Mouse (Mus musculus) neural tube, embryonic 12.5 days (tissue): ENCODE measurements around the gene Garnl3. TPM values are rescaled to one million over a fixed set of nuclear protein-coding genes. Genes with fewer than 3 reads are reported as not detected.

Experiments used
- ATAC-seq: fragments of 200-750 bp; cut with Nextera tagmentation; 2 replicates; pipeline ENCODE4 v1.8.0; 2017; ENCODE audit warnings: low read depth, mild to moderate bottlenecking, moderate TSS enrichment, moderate library complexity; ENCODE audit not compliant: low FRiP score
- H3K27ac ChIP-seq: fragments of 300-500 bp; sonication (generic); 2 replicates; pipeline ENCODE4 v1.5.1; 2016
- H3K27me3 ChIP-seq: fragments of 300-500 bp; sonication (generic); replicated peaks from 2 replicates; pipeline ENCODE4 v1.6.1; 2016; ENCODE audit warnings: mild to moderate bottlenecking
- H3K36me3 ChIP-seq: fragments of 300-500 bp; sonication (generic); 2 replicates; pipeline ENCODE4 v1.6.1; 2016; ENCODE audit warnings: mild to moderate bottlenecking
- H3K4me1 ChIP-seq: fragments of 300-500 bp; sonication (generic); 2 replicates; pipeline ENCODE4 v1.6.1; 2016
- H3K4me2 ChIP-seq: fragments of 300-500 bp; sonication (generic); replicated peaks from 2 replicates; pipeline ENCODE4 v1.6.1; 2016; ENCODE audit warnings: mild to moderate bottlenecking
- H3K4me3 ChIP-seq: fragments of 300-500 bp; sonication (generic); 2 replicates; pipeline ENCODE4 v1.5.1; 2016
- H3K9ac ChIP-seq: fragments of 300-500 bp; sonication (generic); 2 replicates; pipeline ENCODE4 v1.6.1; 2016; ENCODE audit warnings: mild to moderate bottlenecking
- H3K9me3 ChIP-seq: fragments of 300-500 bp; sonication (generic); 2 replicates; pipeline ENCODE4 v1.6.1; 2016; ENCODE audit warnings: mild to moderate bottlenecking
- WGBS: fragments of 180-500 bp; shearing (Covaris S2); methylation state at CpG from one replicate; pipeline ENCODE4 v1.1.7; 2016; 5-methylcytosine and 5-hydroxymethylcytosine counted together
- polyA plus RNA-seq: library from polyadenylated mRNA; unstranded; fragments of >200 nt; fragmentation: Nextera tagmentation; extraction: Ambion mirVana; gene quantifications from 2 replicates; pipeline ENCODE4 v1.2.1, GENCODE M21; 2016

Garnl3 gene
- 18.0 and 23.3 TPM in 2 replicates for polyA plus RNA-seq

DNA sequence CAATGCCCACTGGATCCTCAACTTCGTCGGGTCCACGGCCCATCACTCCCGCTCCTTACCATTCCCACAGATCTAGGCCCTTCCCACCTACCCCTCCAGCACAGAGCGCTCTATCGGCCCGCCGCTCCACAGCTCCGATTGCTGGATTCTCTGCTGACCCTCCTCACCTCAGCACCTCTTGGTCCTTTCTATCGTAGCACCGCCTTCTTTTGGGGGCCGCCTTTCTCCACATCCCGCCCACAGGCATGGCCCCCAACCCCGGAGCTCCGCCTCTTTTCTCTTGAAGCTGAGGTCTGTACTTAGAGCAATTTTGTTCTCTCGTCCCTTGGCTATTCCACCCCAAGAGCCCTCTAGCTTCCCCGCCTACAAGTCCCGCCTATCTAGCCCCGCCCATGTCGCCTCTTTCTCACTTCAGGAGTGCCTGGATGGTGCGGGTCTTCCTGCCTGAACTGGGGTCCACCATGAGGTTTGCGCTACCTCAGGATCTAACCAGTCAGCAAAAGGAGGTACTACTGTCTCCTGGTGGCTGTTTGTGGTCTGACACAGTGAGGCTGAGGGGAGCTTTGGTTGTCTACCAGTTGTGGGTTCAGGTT is at the start of gene Garnl3:
Gene Garnl3, minus strand, starts transcription at position 155 of the 593 bp plus-strand sequence.
- Histone ChIP-seq H3K9me3 (no peaks in the 10 kb centered on the region), H3K4me1 (peaks cover 18% of the 10 kb centered on the region), H3K27me3 (peaks cover 31% of the 10 kb centered on the region), H3K36me3 (peaks cover 3% of the 10 kb centered on the region; the same call in 1 of the 2 replicates), H3K9ac (peak within 1 kb of the TSS; percentile 79; the same call in 1 of the 2 replicates), H3K27ac (no peak within 1 kb of the TSS), H3K4me2 (peak within 1 kb of the TSS; percentile 98), H3K4me3 (peak within 1 kb of the TSS; percentile 60)
- peak; percentile 62 for ATAC-seq
- WGBS = under 1% methylated on average over 22 of the region's 22 CpGs

DNA sequence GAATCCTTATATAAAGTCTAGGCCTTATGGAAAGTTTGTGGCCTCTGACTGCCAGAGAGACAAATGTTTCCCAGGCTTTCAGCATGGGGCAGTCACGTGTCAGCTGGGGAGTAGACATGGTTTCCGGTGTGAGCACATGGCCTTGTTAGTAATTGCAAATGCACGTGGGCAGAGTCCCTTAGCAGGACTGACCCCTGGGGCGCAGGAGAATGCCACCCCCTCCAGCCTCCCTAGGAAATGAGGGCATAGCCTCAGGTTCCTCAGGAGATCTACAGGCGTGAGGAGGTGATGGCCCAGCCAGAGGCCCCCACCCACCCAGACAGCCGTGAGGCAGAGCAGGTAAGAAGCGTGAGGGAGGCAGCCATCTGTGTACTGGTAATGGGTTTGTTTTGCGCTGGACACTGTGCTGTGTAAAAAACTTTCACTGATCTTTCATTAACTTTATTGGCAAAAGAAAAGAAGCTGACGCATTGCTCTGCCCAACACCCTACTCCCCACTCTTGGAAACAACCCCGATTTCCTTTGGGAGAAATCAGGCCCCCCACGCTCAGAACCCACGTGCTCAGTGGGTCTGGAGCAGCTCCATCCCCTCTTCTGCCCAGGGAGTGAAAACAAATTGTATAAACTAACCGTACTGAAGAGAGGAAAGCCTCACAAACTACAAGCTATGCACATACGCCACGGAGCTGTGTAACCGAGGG is 48.6 kb upstream of the Garnl3 start:
- no peaks in the 10 kb centered on the region for H3K27me3 ChIP-seq
- H3K4me2 ChIP-seq = no peak overlapping the region
- H3K27ac ChIP-seq = no peak overlapping the region
- WGBS = 52% methylated on average over 16 of the region's 16 CpGs
- ATAC-seq = no peak; the same call in 1 of the 2 replicates
- no peak overlapping the region for H3K4me3 ChIP-seq
- H3K4me1 ChIP-seq = peaks cover 30% of the 10 kb centered on the region
- no peaks in the 10 kb centered on the region for H3K36me3 ChIP-seq
- no peaks in the 10 kb centered on the region for H3K9me3 ChIP-seq
- no peak overlapping the region for H3K9ac ChIP-seq

DNA sequence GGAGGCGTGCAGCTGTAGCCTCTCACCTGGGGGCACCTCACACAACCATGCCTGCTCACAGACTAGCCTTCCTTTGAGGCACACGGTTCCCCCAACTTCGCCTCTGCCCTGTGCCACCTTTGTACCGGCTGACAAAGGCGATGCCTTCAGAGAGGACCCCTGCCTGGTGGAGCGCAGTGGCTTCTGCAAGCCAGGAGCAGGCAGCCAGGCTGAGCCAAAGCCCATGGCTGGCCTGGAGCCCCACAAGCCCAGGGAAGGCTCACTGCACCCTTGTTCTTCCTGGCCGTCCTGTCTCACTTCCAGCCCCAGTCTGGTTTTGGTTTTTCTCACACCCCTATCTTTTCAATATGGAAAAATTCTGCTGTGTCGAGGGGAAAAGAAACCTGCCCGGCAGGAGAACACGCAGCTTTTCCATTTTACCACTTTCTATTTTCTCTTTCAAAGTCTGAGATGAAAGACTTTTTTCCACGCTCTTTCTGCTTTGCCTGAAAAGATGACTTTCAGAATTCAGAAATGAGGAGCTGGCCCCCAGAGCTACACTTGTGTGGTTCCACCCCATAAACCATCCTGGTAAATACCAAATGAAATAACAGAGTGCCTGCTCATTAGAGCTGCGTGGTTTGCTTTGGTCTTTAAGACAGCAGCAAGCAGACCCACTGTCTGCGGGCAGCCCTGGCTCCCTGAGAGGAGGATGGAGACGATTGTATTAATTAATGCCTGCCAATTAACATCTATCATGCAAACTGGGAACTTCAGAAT is 47.9 kb upstream of the Garnl3 start:
- Histone ChIP-seq H3K9me3 (no peaks in the 10 kb centered on the region), H3K9ac (no peak overlapping the region), H3K27me3 (no peaks in the 10 kb centered on the region), H3K4me1 (peaks cover 30% of the 10 kb centered on the region), H3K4me2 (no peak overlapping the region), H3K27ac (no peak overlapping the region), H3K4me3 (no peak overlapping the region), H3K36me3 (no peaks in the 10 kb centered on the region)
- ATAC-seq = no peak
- WGBS = 52% methylated on average over 14 of the region's 14 CpGs

DNA sequence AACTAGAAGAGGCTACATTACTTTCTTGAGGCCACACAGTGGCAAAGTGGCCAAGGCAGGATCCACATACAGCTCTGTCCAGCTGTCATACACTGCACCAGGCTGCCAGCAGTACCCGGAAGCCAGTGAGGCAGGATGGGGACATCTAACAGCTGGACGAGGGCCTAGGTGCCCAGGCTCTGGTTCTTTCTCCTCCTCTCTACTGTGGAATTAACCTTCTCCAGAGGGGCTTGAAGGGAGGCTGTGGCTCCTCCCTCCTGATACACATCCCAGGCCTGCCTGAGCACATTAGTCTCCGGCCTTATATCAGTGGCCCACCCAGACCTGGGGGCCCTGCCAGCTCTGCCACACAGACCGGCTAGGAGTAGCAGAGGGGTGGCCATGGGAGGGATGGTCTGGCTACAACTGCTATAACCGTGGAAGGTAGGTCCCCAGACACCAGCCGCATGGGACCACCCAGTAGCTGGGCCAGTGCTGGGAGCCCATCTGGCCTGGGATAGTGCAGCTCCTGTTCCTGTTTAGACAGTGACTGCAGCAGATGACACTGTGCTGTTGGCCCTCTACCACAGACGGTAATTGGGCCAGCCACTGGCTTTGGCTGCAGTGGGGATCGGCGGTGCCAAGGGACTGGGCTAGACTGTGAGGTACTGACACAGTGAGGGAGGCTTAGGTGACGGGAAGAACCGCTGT is 46.9 kb upstream of the Garnl3 start:
- no peak overlapping the region for H3K9ac ChIP-seq
- WGBS = 59% methylated on average over 11 of the region's 11 CpGs

DNA sequence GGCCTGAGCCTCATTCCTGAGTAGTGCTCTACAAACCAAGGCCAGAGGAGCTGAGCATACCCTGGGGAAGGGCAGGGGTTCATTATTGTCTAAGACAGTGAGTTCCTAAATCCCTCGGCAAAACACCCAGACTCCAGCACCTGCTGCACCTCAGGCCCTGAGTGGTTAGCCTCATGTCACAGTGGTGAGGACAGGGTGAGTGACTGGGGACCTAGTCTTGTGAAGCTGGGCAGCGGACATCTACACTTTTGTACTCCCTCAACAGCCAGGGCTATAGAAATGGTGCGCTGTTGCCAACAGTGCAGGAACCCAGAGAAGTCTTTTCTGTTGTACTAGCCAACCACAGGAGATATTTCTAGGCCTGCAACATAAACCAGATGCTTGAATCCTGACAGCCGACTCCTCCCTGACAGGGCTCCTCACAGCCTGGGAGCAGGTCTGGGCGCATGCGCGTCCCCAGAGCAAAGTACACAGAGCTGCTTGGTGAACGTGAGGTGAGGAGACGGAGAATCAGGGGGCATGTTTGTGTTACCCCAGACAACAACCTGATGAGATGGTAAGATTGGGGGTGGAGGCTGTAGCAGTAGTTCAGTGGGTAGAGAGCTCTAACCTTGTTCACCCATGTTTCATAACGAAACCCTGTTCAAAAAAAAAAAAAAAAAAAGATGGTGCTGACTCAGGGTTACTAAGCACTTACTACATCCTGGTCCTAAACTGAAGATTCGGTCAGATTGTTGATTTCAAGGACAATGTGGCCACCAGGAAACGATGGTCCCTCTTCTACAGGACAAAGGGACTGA is 46.2 kb upstream of the Garnl3 start:
- Histone ChIP-seq H3K9me3 (no peaks in the 10 kb centered on the region), H3K9ac (0 out of 2 replicates have a peak overlapping the region, but pooled peaks have one; percentile 6), H3K4me2 (no peak overlapping the region), H3K27me3 (no peaks in the 10 kb centered on the region), H3K4me3 (no peak overlapping the region), H3K27ac (no peak overlapping the region), H3K4me1 (peaks cover 30% of the 10 kb centered on the region), H3K36me3 (peaks cover 12% of the 10 kb centered on the region; the same call in 1 of the 2 replicates)
- WGBS = 86% methylated on average over 12 of the region's 12 CpGs
- ATAC-seq = no peak

More for the DNA sequence above, 46.9 kb upstream of the Garnl3 start:
- no peaks in the 10 kb centered on the region for H3K9me3 ChIP-seq
- peaks cover 6% of the 10 kb centered on the region; the same call in 1 of the 2 replicates for H3K36me3 ChIP-seq
- peaks cover 30% of the 10 kb centered on the region for H3K4me1 ChIP-seq
- H3K27ac ChIP-seq = no peak overlapping the region
- H3K4me2 ChIP-seq = no peak overlapping the region
- peak; percentile 41; the same call in 1 of the 2 replicates for ATAC-seq
- no peaks in the 10 kb centered on the region for H3K27me3 ChIP-seq
- H3K4me3 ChIP-seq = no peak overlapping the region

DNA sequence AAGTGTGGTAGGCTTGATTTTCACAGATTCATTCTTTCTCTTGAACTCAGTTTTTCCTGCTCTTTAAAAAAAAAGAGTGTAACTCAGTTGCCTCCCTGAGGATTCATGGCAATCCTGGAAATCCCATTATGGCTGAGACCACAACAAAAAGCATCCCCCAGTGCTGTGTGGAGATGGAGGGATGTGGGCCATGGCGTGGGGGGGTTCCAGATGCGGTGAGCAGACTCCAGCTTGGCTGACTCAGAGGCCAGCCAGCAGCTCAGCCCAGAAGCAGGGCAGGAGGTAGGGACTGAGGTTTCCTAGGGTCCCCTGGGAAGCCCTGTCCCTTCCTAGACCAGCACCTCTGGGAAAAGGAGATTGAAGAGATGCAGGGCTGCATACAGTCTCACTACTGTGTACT is 45.5 kb upstream of the Garnl3 start:
- no peak for ATAC-seq
- Histone ChIP-seq H3K4me1 (peaks cover 30% of the 10 kb centered on the region), H3K27me3 (no peaks in the 10 kb centered on the region), H3K27ac (no peak overlapping the region), H3K36me3 (peaks cover 20% of the 10 kb centered on the region), H3K4me3 (no peak overlapping the region), H3K9ac (no peak overlapping the region), H3K4me2 (no peak overlapping the region), H3K9me3 (no peaks in the 10 kb centered on the region)
- WGBS = 52% methylated on average over 2 of the region's 2 CpGs

DNA sequence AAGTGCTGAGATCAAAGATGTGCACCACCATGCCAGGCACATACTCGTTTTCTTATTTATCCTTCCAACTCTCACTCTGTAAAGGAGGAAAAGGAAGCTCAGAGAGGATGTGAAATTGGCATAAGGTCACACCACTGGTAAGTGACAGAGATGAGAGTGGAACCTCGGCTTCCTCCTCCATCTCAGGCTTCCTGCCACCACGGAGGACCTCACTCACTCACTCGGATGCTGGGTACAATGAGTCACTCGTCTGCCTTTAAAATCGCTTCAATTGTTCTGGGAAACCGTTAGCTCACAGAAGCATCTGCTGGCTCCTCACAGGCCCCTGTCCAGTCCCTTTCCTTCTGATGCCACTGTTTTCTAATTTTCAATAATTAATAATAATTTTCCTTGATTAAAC is 45.1 kb upstream of the Garnl3 start:
- no peak for ATAC-seq
- Histone ChIP-seq H3K4me3 (no peak overlapping the region), H3K27me3 (no peaks in the 10 kb centered on the region), H3K27ac (no peak overlapping the region), H3K4me2 (no peak overlapping the region), H3K4me1 (peaks cover 32% of the 10 kb centered on the region), H3K9ac (no peak overlapping the region), H3K9me3 (no peaks in the 10 kb centered on the region), H3K36me3 (peaks cover 24% of the 10 kb centered on the region)
- 51% methylated on average over 7 of the region's 7 CpGs for WGBS

DNA sequence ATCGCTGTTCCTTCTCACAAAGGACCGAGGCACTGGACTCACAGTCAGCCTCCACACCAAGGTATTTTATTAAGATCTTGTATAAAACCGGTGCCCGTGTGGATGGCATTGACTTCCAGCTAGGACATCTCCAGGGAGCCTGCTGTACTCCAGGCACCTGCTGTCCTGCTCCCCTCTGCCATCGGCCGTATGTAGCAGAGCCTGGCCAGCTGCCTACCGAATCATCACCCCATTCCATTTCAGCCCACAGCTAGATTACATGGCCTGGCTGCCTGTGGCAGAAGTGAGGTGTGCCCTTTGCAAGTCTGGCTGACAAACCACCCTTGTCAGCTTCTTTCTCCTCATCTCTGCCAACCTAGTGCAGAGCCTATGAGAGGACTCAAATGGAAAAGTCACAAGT is 42.2 kb upstream of the Garnl3 start:
- WGBS = 92% methylated on average over 7 of the region's 7 CpGs
- Histone ChIP-seq H3K9ac (0 out of 2 replicates have a peak overlapping the region, but pooled peaks have one; percentile 17), H3K27me3 (no peaks in the 10 kb centered on the region), H3K4me1 (peaks cover 19% of the 10 kb centered on the region), H3K9me3 (no peaks in the 10 kb centered on the region), H3K27ac (no peak overlapping the region), H3K36me3 (peaks cover 27% of the 10 kb centered on the region), H3K4me2 (no peak overlapping the region), H3K4me3 (no peak overlapping the region)
- no peak for ATAC-seq

DNA sequence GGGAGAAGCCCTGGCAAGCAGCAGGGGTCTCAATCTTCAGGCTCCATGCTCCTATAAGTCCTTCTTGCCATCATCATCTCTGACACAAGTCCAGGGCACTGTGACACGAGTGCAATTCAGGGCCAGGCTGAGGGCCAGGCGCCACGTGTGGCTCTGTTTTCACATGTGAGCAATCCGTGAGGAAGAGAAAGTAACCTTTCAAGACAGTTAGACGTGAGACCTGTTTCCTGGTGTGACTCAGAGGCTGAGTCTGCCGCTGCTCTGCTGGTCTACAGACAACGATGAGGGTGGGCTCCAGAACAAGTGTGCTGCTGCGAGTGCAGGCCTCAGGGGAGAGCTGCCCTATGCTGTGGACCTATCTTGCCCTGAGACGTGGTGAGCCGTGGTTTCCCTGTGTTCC is 41.7 kb upstream of the Garnl3 start:
- WGBS = 79% methylated on average over 10 of the region's 10 CpGs
- no peak overlapping the region for H3K9ac ChIP-seq
- H3K4me3 ChIP-seq = no peak overlapping the region
- H3K27me3 ChIP-seq = no peaks in the 10 kb centered on the region
- H3K36me3 ChIP-seq = peaks cover 31% of the 10 kb centered on the region
- H3K4me2 ChIP-seq = no peak overlapping the region
- no peak for ATAC-seq
- peaks cover 15% of the 10 kb centered on the region for H3K4me1 ChIP-seq
- no peak overlapping the region for H3K27ac ChIP-seq
- no peaks in the 10 kb centered on the region for H3K9me3 ChIP-seq

DNA sequence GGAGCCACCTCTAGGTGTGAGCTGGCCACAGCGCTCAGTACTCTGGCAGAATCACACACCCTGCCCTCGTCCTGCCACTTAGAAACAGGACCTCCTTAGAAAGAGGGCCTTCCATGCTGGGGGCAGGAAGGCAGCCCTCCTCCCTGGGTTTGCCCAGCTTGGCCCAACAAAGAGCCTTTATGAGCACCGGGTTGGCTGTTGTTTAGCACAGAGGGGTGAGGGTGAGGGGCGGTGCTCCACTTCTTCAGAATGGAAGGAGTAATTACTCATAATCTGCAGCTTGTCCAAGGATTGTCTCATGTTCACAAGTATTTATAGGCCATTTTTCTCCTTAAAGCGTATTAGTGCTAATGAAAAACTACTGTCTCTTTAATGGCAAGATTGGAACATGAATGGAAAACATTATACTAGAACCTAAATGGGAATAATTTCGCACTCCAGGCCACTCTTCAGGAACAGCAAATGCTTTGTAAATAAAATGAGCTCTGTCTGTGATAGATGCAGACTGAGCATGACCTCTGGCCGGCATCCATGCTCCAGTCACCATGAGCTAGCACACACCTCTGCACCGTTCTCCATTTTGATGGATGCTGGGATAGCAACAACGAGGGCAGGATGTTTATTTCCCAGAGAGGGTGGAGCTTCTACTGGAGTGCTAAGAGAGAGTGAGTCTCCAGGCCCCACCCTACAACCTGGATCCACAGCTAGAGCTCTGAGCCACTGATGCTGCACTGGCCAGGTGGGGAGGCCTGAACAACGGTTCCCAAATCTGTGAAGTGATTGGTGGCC is 39.5 kb upstream of the Garnl3 start:
- H3K4me1 ChIP-seq = peaks cover 8% of the 10 kb centered on the region; the same call in 1 of the 2 replicates
- no peak overlapping the region for H3K9ac ChIP-seq
- peaks cover 43% of the 10 kb centered on the region for H3K36me3 ChIP-seq
- no peak overlapping the region for H3K27ac ChIP-seq
- no peaks in the 10 kb centered on the region for H3K9me3 ChIP-seq
- H3K27me3 ChIP-seq = no peaks in the 10 kb centered on the region
- 46% methylated on average over 10 of the region's 10 CpGs for WGBS
- H3K4me3 ChIP-seq = no peak overlapping the region
- 0 out of 2 replicates have a peak, but pooled peaks have one; percentile 25 for ATAC-seq
- no peak overlapping the region for H3K4me2 ChIP-seq
